Mouse (Mus musculus) thymus, adult 2 months (tissue): ENCODE data around the gene Rusc2. TPM values are rescaled to one million over a fixed set of nuclear protein-coding genes. Genes with fewer than 3 reads are reported as not detected.

ENCODE experiments used
- DNase-seq: peaks from one replicate; pipeline ENCODE4 v3.0.0; 2021
- H3K27ac ChIP-seq: fragments of 200-500 bp; 2 replicates; pipeline ENCODE4 v1.5.1; 2012; ENCODE audit warnings: low read length, control low read depth; ENCODE audit not compliant: control insufficient read depth, insufficient read depth
- H3K27me3 ChIP-seq: fragments of 200-500 bp; 2 replicates; pipeline ENCODE4 v1.6.1; 2012; ENCODE audit warnings: mild to moderate bottlenecking, low read length, moderate library complexity, mixed read lengths; ENCODE audit not compliant: control insufficient read depth, insufficient read depth
- H3K36me3 ChIP-seq: fragments of 200-500 bp; 2 replicates; pipeline ENCODE4 v1.6.1; 2012; ENCODE audit warnings: mild to moderate bottlenecking, low read length, moderate library complexity; ENCODE audit not compliant: control insufficient read depth, insufficient read depth
- H3K4me1 ChIP-seq: fragments of 200-500 bp; replicated peaks from 2 replicates; pipeline ENCODE4 v1.6.1; 2012; ENCODE audit warnings: low read length; ENCODE audit not compliant: control insufficient read depth, insufficient read depth
- H3K4me3 ChIP-seq: fragments of 200-500 bp; 2 replicates; pipeline ENCODE4 v1.5.1; 2012; ENCODE audit warnings: mild to moderate bottlenecking, low read length, control low read depth, moderate library complexity; ENCODE audit not compliant: control insufficient read depth, insufficient read depth
- CTCF ChIP-seq: fragments of 200-500 bp; IDR thresholded peaks from 2 replicates; pipeline ENCODE4 v1.5.1; 2012; ENCODE audit warnings: mild to moderate bottlenecking, control low read depth, low read length, moderate library complexity, borderline replicate concordance; ENCODE audit not compliant: control insufficient read depth, poor library complexity, insufficient read depth; ENCODE audit errors: extremely low read depth
- POLR2A ChIP-seq: fragments of 200-500 bp; IDR thresholded peaks from 2 replicates; pipeline ENCODE4 v1.6.1; 2012; ENCODE audit warnings: mild to moderate bottlenecking, low read length, control low read depth, moderate library complexity; ENCODE audit not compliant: control insufficient read depth, poor library complexity, insufficient read depth; ENCODE audit errors: extremely low read depth
- WGBS: fragments of 180-500 bp; shearing (Covaris S2); methylation state at CpG from one replicate; pipeline ENCODE4 v1.1.7; 2018; 5-methylcytosine and 5-hydroxymethylcytosine counted together
- polyA plus RNA-seq: library from polyadenylated mRNA; depleted of rRNA; stranded (reverse); fragments of >200 nt; gene quantifications from 2 replicates; pipeline ENCODE4 v1.2.3, GENCODE M21; 2012; rRNA removed

Rusc2 gene
- 4.2 and 4.3 TPM in 2 replicates for polyA plus RNA-seq

DNA sequence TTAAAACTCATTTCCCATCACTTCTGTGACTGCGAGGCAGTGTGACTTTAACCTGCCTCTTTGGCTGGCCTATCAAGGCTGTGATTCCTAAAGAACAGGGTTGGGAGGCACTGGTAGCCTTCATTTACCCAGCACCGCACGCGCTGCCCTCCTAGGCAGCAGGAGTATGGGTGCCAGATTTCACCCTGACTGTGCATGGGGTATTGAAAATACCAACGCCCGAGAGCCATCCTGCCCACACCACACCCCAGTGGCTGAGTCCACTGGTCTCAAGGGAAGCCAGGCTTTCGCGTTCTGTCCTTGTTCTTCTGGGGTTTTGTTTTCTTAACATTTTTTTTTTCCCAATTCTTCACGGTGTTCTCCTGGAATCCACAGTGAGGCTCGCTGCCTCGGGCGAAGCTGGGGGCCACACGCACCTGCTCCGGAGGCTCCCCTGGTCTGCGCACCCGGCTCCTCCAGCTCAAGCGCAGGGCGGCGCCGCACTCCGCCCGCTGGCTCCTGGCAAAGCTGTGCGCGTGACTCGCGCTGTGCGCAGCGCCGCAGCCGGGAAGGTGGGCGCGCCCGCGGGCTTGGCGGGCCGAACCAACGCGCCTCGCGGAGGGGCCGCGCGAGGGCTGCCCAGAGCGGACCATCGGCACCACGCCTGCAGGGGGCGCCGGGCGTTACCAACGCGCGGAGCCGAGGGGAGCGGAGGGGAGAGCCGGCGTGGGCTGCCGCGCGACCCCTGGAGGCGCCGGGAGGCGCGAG lies at the start of gene Rusc2:
Rusc2 (plus strand) TSS at position 572 of the 747 bp plus-strand sequence.
- Histone ChIP-seq H3K4me1 (peaks cover 5% of the 10 kb centered on the region; the same call in 1 of the 2 replicates), H3K4me3 (peak within 1 kb of the TSS; percentile 11), H3K27me3 (no peaks in the 10 kb centered on the region; the same call in 1 of the 2 replicates), H3K27ac (no peak within 1 kb of the TSS), H3K36me3 (no peaks in the 10 kb centered on the region)
- 1% methylated on average over 63 of the region's 63 CpGs for WGBS
- DNase-seq, result peak; percentile 68
- TF ChIP-seq CTCF (peak; percentile 69; the same call in 1 of the 2 replicates), POLR2A (no peak)

DNA sequence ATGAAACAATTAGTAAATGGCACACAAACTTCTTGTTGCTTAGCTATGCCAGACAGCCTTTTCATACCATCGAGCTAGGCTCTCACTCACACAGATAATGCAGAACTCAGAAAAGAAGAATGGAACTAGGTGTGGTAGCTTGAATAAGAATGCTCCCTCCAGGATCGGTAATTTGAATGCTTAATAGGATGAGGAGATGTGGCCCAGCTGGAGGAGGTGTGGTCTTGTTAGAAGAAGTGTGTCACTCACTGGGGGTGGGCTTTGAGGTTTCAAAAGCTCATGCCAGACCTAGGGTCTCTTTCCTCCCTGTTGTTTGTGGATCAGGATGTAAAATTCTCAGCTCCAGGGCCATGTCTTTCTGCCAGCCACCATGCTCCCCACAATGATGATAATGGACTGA lies 47.0 kb upstream of the Rusc2 start:
- Histone ChIP-seq H3K27me3 (no peaks in the 10 kb centered on the region), H3K36me3 (no peaks in the 10 kb centered on the region), H3K4me1 (no peaks in the 10 kb centered on the region), H3K4me3 (no peak overlapping the region), H3K27ac (no peak overlapping the region)
- no peak for DNase-seq
- no peak for TF ChIP-seq CTCF
- no peak for TF ChIP-seq POLR2A
- 89% methylated on average over 2 of the region's 2 CpGs for WGBS

DNA sequence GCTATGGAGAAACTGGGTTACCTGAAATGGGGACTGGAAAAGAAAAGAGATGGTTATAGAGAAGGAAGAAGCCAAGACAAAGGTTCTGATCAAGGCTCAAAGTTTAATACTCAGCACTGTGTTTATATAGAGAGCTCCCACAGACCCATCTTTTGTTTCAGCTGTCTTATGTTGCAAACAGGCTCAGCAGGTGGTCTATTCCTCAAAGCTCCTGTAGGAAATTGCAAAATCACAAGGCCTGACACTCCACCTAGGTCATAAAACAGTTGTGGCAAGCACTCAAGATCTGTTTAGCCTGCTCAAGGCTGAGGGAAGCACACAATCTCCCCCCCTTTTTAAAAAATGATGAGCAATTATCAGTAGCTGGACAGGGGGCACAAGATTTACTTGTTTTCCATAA lies 45.6 kb upstream of the Rusc2 start:
- Histone ChIP-seq H3K36me3 (no peaks in the 10 kb centered on the region), H3K4me3 (no peak overlapping the region), H3K4me1 (no peaks in the 10 kb centered on the region), H3K27me3 (no peaks in the 10 kb centered on the region), H3K27ac (no peak overlapping the region)
- TF ChIP-seq POLR2A, result no peak
- no peak for TF ChIP-seq CTCF
- no peak for DNase-seq

DNA sequence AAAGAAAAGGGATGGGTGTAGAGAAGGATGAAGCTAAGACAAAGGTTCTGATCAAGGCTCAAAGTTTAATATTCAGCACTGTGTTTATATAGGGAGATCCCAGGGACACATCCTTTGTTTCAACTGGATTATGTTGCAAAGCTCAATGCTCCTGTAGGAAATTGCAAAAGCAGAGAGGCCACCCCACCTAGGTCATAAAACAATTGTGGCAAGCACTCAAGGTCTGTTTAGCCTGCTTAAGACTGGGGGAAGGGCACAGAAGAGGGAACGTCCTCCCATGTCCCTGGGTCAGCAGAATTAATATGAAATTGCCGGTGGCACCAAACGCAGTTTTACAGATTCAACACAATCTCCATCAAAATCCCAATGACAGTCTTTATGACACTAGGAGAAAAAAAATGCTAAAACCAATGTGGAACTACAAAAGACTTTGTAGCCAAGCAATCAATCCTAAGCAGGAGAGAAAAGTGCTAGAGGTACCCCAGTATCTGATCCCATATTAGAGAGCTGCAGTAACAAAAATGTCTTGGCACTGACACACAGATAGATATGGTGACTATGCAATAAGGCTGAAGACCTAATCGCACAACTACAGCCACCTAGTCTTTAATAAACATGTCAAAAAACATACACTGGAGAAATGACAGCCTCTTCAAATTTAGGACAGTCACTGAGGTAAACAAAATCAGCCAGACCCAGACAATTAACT lies 41.5 kb upstream of the Rusc2 start:
- no peak for DNase-seq
- Histone ChIP-seq H3K27me3 (no peaks in the 10 kb centered on the region), H3K27ac (no peak overlapping the region), H3K36me3 (no peaks in the 10 kb centered on the region), H3K4me1 (no peaks in the 10 kb centered on the region), H3K4me3 (no peak overlapping the region)
- 83% methylated on average over 4 of the region's 4 CpGs for WGBS
- TF ChIP-seq CTCF (no peak), POLR2A (no peak)

DNA sequence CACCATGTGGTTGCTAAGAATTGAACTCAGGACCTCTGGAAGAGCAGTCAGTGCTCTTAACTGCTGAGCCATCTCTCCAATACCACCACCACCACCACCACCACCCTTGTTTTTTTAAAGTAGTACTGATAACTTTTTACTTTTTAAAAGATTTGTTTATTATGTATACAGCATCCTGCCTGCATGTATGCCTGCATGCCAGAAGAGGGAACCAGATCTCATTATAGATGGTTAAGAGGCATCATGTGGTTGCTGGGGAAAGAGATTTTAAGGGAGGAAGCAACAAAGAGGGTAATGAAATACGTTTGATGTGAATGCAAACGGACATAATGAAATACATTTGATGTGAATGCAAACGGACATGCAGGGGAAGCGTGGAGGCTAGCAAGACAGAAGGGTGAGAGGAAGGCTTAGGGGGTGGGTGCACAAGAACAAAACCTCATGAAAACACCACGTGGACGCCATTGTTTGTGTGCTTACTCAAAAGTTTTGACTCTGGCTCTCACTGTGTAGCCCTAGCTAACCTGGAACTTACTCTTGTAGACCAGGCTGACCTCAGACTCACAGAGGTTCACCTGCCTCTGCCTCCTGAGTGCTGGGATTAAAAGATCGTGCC lies 40.4 kb upstream of the Rusc2 start:
- no peaks in the 10 kb centered on the region for H3K4me1 ChIP-seq
- H3K36me3 ChIP-seq, result no peaks in the 10 kb centered on the region
- DNase-seq, result no peak
- WGBS, result 69% methylated on average over 7 of the region's 7 CpGs
- no peak for TF ChIP-seq CTCF
- TF ChIP-seq POLR2A, result no peak
- H3K27ac ChIP-seq, result no peak overlapping the region
- no peaks in the 10 kb centered on the region for H3K27me3 ChIP-seq
- H3K4me3 ChIP-seq, result no peak overlapping the region

DNA sequence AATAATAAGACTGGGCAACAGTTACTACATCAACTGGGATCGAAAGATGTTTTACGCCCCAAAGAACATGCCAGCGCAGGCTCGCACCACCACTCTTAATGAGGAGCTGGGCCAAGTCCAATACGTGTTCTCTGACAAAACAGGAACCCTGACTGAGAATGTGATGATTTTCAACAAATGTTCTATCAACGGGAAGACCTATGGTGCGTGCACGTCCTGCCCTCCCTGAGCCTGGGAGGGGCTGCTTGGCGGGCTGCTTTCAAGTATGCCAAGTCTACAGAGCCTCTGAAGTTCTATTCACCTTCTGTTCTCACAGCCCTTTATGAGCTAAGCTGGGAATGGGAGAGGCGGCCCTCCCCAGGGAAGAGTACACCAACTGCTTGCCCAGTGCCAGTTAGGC lies 39.3 kb upstream of the Rusc2 start:
- Histone ChIP-seq H3K4me1 (no peaks in the 10 kb centered on the region), H3K4me3 (no peak overlapping the region), H3K36me3 (no peaks in the 10 kb centered on the region), H3K27me3 (no peaks in the 10 kb centered on the region), H3K27ac (no peak overlapping the region)
- DNase-seq, result no peak
- 96% methylated on average over 10 of the region's 10 CpGs for WGBS
- TF ChIP-seq POLR2A (no peak), CTCF (no peak)
